Mouse (Mus musculus): ENCODE data around the gene Map3k11. TPM values are rescaled to one million over a fixed set of nuclear protein-coding genes. Genes with fewer than 3 reads are reported as not detected.

The Map3k11 gene
- polyA plus RNA-seq, 1 experiment: 73.4 TPM

- H3K4me3 ChIP-seq (ENCODE audit: extremely low read depth, insufficient read depth, insufficient read length): peak overlapping the region; percentile 83
- DNase-seq (ENCODE audit: low read depth in 1 of 2, low spot score in 2 of 2): no peak
- no peaks in the 10 kb centered on the region for H3K27me3 ChIP-seq (ENCODE audit: control insufficient read depth, insufficient read depth, low read length)
- peaks cover 21% of the 10 kb centered on the region for H3K36me3 ChIP-seq (ENCODE audit: control insufficient read depth, insufficient read depth, low read length)
- 10% methylated on average over 12 of the region's 12 CpGs for WGBS
- H3K4me1 ChIP-seq (ENCODE audit: control insufficient read depth, insufficient read depth, insufficient read length): peaks cover 27% of the 10 kb centered on the region; the same call in 1 of the 2 replicates
- TF ChIP-seq CTCF (IDR thresholded peaks at IDR 0.05; ENCODE audit: extremely low read depth, insufficient read depth, insufficient read length, insufficient replicate concordance) (no peak), POLR2A (IDR thresholded peaks at IDR 0.05; ENCODE audit: low read depth, low read length) (no peak)
- H3K27ac ChIP-seq (ENCODE audit: insufficient read depth, low read length): peak overlapping the region; percentile 90
Measured at GRCm38 (mm10) chr19:5725029-5725707, 36.6 kb downstream of the Map3k11 start.

GRCm38 (mm10) chr19:5725767-5726515 lies 37.4 kb downstream of the Map3k11 start, which contains the start of gene Ehbp1l1:
Gene Ehbp1l1, minus strand, starts transcription at chr19:5726317.
- WGBS: under 1% methylated on average over 49 of the region's 49 CpGs
- Histone ChIP-seq H3K4me3 (ENCODE audit: extremely low read depth, insufficient read depth, insufficient read length) (peak within 1 kb of the TSS; percentile 83), H3K27ac (ENCODE audit: insufficient read depth, low read length) (peak within 1 kb of the TSS; percentile 90), H3K27me3 (ENCODE audit: control insufficient read depth, insufficient read depth, low read length) (no peaks in the 10 kb centered on the region), H3K4me1 (ENCODE audit: control insufficient read depth, insufficient read depth, insufficient read length) (peaks cover 28% of the 10 kb centered on the region; the same call in 1 of the 2 replicates), H3K36me3 (ENCODE audit: control insufficient read depth, insufficient read depth, low read length) (peaks cover 14% of the 10 kb centered on the region)
- peak in 1 of 2 experiments; percentile 76 for DNase-seq (ENCODE audit: low read depth in 1 of 2, low spot score in 2 of 2)
- no peak for TF ChIP-seq CTCF (IDR thresholded peaks at IDR 0.05; ENCODE audit: extremely low read depth, insufficient read depth, insufficient read length, insufficient replicate concordance)
- TF ChIP-seq POLR2A (IDR thresholded peaks at IDR 0.05; ENCODE audit: low read depth, low read length): peak; percentile 64

GRCm38 (mm10) chr19:5726961-5727578 lies 38.5 kb downstream of the Map3k11 start:
- DNase-seq (ENCODE audit: low read depth in 1 of 2, low spot score in 2 of 2): no peak
- H3K27me3 ChIP-seq (ENCODE audit: control insufficient read depth, insufficient read depth, low read length): no peaks in the 10 kb centered on the region
- peak overlapping the region; percentile 53; the same call in 1 of the 2 replicates for H3K4me3 ChIP-seq (ENCODE audit: extremely low read depth, insufficient read depth, insufficient read length)
- H3K36me3 ChIP-seq (ENCODE audit: control insufficient read depth, insufficient read depth, low read length): peaks cover 4% of the 10 kb centered on the region
- H3K27ac ChIP-seq (ENCODE audit: insufficient read depth, low read length): peak overlapping the region; percentile 90
- 22% methylated on average over 15 of the region's 15 CpGs for WGBS
- TF ChIP-seq CTCF (IDR thresholded peaks at IDR 0.05; ENCODE audit: extremely low read depth, insufficient read depth, insufficient read length, insufficient replicate concordance) (no peak), POLR2A (IDR thresholded peaks at IDR 0.05; ENCODE audit: low read depth, low read length) (no peak)
- H3K4me1 ChIP-seq (ENCODE audit: control insufficient read depth, insufficient read depth, insufficient read length): peaks cover 32% of the 10 kb centered on the region

GRCm38 (mm10) chr19:5727701-5728100 lies 39.2 kb downstream of the Map3k11 start:
- WGBS: under 1% methylated on average over 14 of the region's 14 CpGs
- Histone ChIP-seq H3K36me3 (ENCODE audit: control insufficient read depth, insufficient read depth, low read length) (no peaks in the 10 kb centered on the region), H3K4me3 (ENCODE audit: extremely low read depth, insufficient read depth, insufficient read length) (peak overlapping the region; percentile 53), H3K27ac (ENCODE audit: insufficient read depth, low read length) (peak overlapping the region; percentile 69), H3K4me1 (ENCODE audit: control insufficient read depth, insufficient read depth, insufficient read length) (peaks cover 32% of the 10 kb centered on the region), H3K27me3 (ENCODE audit: control insufficient read depth, insufficient read depth, low read length) (no peaks in the 10 kb centered on the region)
- TF ChIP-seq CTCF (IDR thresholded peaks at IDR 0.05; ENCODE audit: extremely low read depth, insufficient read depth, insufficient read length, insufficient replicate concordance) (peak; percentile 97), POLR2A (IDR thresholded peaks at IDR 0.05; ENCODE audit: low read depth, low read length) (no peak)
- DNase-seq (ENCODE audit: low read depth in 1 of 2, low spot score in 2 of 2): peak; percentile 56 to 87

GRCm38 (mm10) chr19:5728631-5729443 lies 40.3 kb downstream of the Map3k11 start:
- peak overlapping the region; percentile 82 for H3K27ac ChIP-seq (ENCODE audit: insufficient read depth, low read length)
- H3K36me3 ChIP-seq (ENCODE audit: control insufficient read depth, insufficient read depth, low read length): no peaks in the 10 kb centered on the region
- 12% methylated on average over 37 of the region's 37 CpGs for WGBS
- TF ChIP-seq CTCF (IDR thresholded peaks at IDR 0.05; ENCODE audit: extremely low read depth, insufficient read depth, insufficient read length, insufficient replicate concordance) (no peak), POLR2A (IDR thresholded peaks at IDR 0.05; ENCODE audit: low read depth, low read length) (no peak)
- no peak for DNase-seq (ENCODE audit: low read depth in 1 of 2, low spot score in 2 of 2)
- H3K4me3 ChIP-seq (ENCODE audit: extremely low read depth, insufficient read depth, insufficient read length): peak overlapping the region; percentile 79
- H3K27me3 ChIP-seq (ENCODE audit: control insufficient read depth, insufficient read depth, low read length): no peaks in the 10 kb centered on the region
- H3K4me1 ChIP-seq (ENCODE audit: control insufficient read depth, insufficient read depth, insufficient read length): peaks cover 32% of the 10 kb centered on the region

- TF ChIP-seq POLR2A (IDR thresholded peaks at IDR 0.05; ENCODE audit: low read depth, low read length) (peak; percentile 86), CTCF (IDR thresholded peaks at IDR 0.05; ENCODE audit: extremely low read depth, insufficient read depth, insufficient read length, insufficient replicate concordance) (no peak)
- no peaks in the 10 kb centered on the region for H3K36me3 ChIP-seq (ENCODE audit: control insufficient read depth, insufficient read depth, low read length)
- no peaks in the 10 kb centered on the region for H3K27me3 ChIP-seq (ENCODE audit: control insufficient read depth, insufficient read depth, low read length)
- under 1% methylated on average over 37 of the region's 37 CpGs for WGBS
- DNase-seq (ENCODE audit: low read depth in 1 of 2, low spot score in 2 of 2): peak in 1 of 2 experiments; percentile 89
- H3K4me3 ChIP-seq (ENCODE audit: extremely low read depth, insufficient read depth, insufficient read length): peak within 1 kb of the TSS; percentile 79
- H3K4me1 ChIP-seq (ENCODE audit: control insufficient read depth, insufficient read depth, insufficient read length): peaks cover 26% of the 10 kb centered on the region
- peak within 1 kb of the TSS; percentile 82 for H3K27ac ChIP-seq (ENCODE audit: insufficient read depth, low read length)
Measured at GRCm38 (mm10) chr19:5729444-5729815, 40.9 kb downstream of the Map3k11 start, which contains the start of gene Fam89b. Gene Fam89b, minus strand, starts transcription at chr19:5729653.
